In the genomic region with DNA sequence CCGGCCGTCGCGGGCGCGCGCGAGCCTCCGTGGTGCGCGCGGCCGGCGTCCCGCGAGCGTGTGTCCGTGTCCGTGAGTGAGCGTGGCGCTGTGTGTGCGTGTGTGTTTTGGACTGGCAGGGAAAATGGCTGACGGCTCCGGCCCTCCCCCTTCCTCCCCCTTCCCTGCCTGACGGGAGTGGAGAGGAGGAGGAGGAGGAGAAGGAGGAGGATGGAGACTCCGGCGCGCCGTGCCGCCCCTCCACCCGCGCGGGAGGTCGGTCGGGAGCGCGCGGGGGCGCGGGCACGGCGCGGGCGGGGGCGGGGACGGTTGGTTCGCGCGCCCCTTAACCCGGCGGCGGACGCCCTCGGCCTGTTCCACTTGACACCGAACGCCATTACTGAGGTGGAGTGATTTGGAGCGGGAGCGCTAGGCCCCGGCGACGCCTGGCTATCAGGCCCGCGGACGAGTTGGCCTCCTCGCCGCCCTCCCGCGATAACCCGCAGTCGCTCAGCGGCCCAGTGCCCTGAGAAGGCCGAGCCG, we compare ENCODE assay signal across 9 mouse cellular contexts. TPM values are rescaled to one million over a fixed set of nuclear protein-coding genes. Genes with fewer than 3 reads are reported as not detected.
DNase-seq lines count a peak whose midpoint lies in the region; ATAC-seq and TF ChIP-seq lines count a peak whose summit lies in the region.
"Had no signal": no experiment of that assay in that cellular context is flagged by ENCODE, and none has a peak within 500 bp of the region (broad histone marks: within the 10 kb centered on the region; RNA-seq: fewer than 3 reads in every experiment).

No protein-coding gene starts in this region.

- H3K9me3 ChIP-seq in embryonic facial prominence, embryonic 14.5 days (ENCODE audit: control insufficient read depth, low read length): no peaks in the 10 kb centered on the region
- no peaks in the 10 kb centered on the region for H3K9me3 ChIP-seq in midbrain, postnatal 0 days (ENCODE audit: low read length)

- no peak for TF ChIP-seq POLR2A in spleen, adult 2 months (IDR thresholded peaks at IDR 0.05; ENCODE audit: low read depth, low read length)

- H3K4me3 ChIP-seq in embryonic facial prominence, embryonic 14.5 days (ENCODE audit: low read depth, low read length): peak overlapping the region; percentile 70
- peak overlapping the region; percentile 65 for H3K4me3 ChIP-seq in midbrain, postnatal 0 days (ENCODE audit: low read depth, low read length)
- peak overlapping the region; percentile 98 for H3K4me3 ChIP-seq in spleen, adult 2 months (ENCODE audit: extremely low read depth, insufficient read depth, insufficient read length)

- 19% methylated on average over 11 of the region's 73 CpGs for WGBS in embryonic facial prominence, embryonic 14.5 days
- WGBS in midbrain, postnatal 0 days: 16% methylated on average over 38 of the region's 73 CpGs
- WGBS in spleen, adult 2 months: 32% methylated on average over 64 of the region's 73 CpGs

- no peaks in the 10 kb centered on the region; the same call in 1 of the 2 replicates for H3K36me3 ChIP-seq in embryonic facial prominence, embryonic 14.5 days (ENCODE audit: control insufficient read depth, insufficient read depth, low read length)
- H3K36me3 ChIP-seq in midbrain, postnatal 0 days (ENCODE audit: insufficient read depth, low read length): no peaks in the 10 kb centered on the region
- no peaks in the 10 kb centered on the region for H3K36me3 ChIP-seq in spleen, adult 2 months (ENCODE audit: control insufficient read depth, insufficient read depth, low read length)

- peaks cover 11% of the 10 kb centered on the region; the same call in 1 of the 2 replicates for H3K27me3 ChIP-seq in embryonic facial prominence, embryonic 14.5 days (replicated peaks; ENCODE audit: control insufficient read depth, insufficient read depth, low read length)
- H3K27me3 ChIP-seq in midbrain, postnatal 0 days (ENCODE audit: insufficient read depth, low read length): no peaks in the 10 kb centered on the region
- H3K27me3 ChIP-seq in spleen, adult 2 months (ENCODE audit: control insufficient read depth, insufficient read depth, low read length): no peaks in the 10 kb centered on the region
- H3K27me3 ChIP-seq: Patski had no signal

- peak overlapping the region; percentile 55 for H3K4me2 ChIP-seq in embryonic facial prominence, embryonic 14.5 days (ENCODE audit: low read depth, low read length)
- H3K4me2 ChIP-seq in midbrain, postnatal 0 days (ENCODE audit: low read depth, low read length, poor library complexity, severe bottlenecking): peak overlapping the region; percentile 44

- peak overlapping the region; percentile 94 for H3K27ac ChIP-seq in embryonic facial prominence, embryonic 14.5 days (replicated peaks; ENCODE audit: low read depth, low read length)
- peak overlapping the region; percentile 95 for H3K27ac ChIP-seq in midbrain, postnatal 0 days (ENCODE audit: low read depth, low read length)
- H3K27ac ChIP-seq in spleen, adult 2 months (ENCODE audit: insufficient read depth, low read length): peak overlapping the region; percentile 96

- TF ChIP-seq CTCF in midbrain, postnatal 0 days (IDR thresholded peaks at IDR 0.05): no peak
- no peak for TF ChIP-seq CTCF in spleen, adult 2 months (IDR thresholded peaks at IDR 0.05; ENCODE audit: extremely low read depth, insufficient read depth, insufficient read length, insufficient replicate concordance)

- H3K4me1 ChIP-seq in embryonic facial prominence, embryonic 14.5 days (ENCODE audit: control insufficient read depth, insufficient read depth, low read length): no peaks in the 10 kb centered on the region
- H3K4me1 ChIP-seq in midbrain, postnatal 0 days (ENCODE audit: insufficient read depth, low read length): no peaks in the 10 kb centered on the region
- H3K4me1 ChIP-seq in spleen, adult 2 months (ENCODE audit: control insufficient read depth, insufficient read depth, insufficient read length): no peaks in the 10 kb centered on the region

- DNase-seq in 3T3-L1 (ENCODE audit: low read depth, low spot score) (peak; percentile 55), liver (peak; percentile 82)
- DNase-seq in adrenal gland, postnatal 4 days (ENCODE audit: low spot score in 2 of 2): peak; percentile 39 to 42
- peak; percentile 76 for DNase-seq in embryonic facial prominence, embryonic 14.5 days (ENCODE audit: low spot score)
- peak; percentile 65 for DNase-seq in heart, adult 8-10 months (ENCODE audit: low spot score)
- peak; percentile 72 for DNase-seq in kidney, adult 9 months
- DNase-seq in midbrain, postnatal 0 days (ENCODE audit: low spot score): peak; percentile 72
- DNase-seq in spleen, adult 2 months (ENCODE audit: low read depth in 1 of 2, low spot score in 2 of 2): peak; percentile 15 to 30

- peak; percentile 13; the same call in 1 of the 2 replicates for ATAC-seq in embryonic facial prominence, embryonic 14.5 days (ENCODE audit: low read depth)
- peak; percentile 36 for ATAC-seq in midbrain, postnatal 0 days (ENCODE audit: low FRiP score)

- H3K9ac ChIP-seq in embryonic facial prominence, embryonic 14.5 days (ENCODE audit: low read depth, low read length): peak overlapping the region; percentile 88
- peak overlapping the region; percentile 81 for H3K9ac ChIP-seq in midbrain, postnatal 0 days (replicated peaks; ENCODE audit: low read length, poor library complexity, severe bottlenecking)

RNA-seq across cellular contexts. Expression of a gene that starts 1.2 kb away (rescaled TPM):
- 100 to 1,000 TPM; 150 to 172 TPM for total RNA-seq in adrenal gland, postnatal 4 days (2021)
- polyA plus RNA-seq in embryonic facial prominence, embryonic 14.5 days (2014; fragmentation: Nextera tagmentation; extraction: Ambion mirVana): 54.5 and 58.9 TPM in 2 replicates
- 100 to 1,000 TPM; 152 to 199 (median 183) TPM for total RNA-seq in heart, adult 8-10 months (2022)
- total RNA-seq in midbrain, postnatal 0 days (2014; rRNA removed): 289 and 395 TPM in 2 replicates
- 22.6 and 28.4 TPM in 2 replicates for polyA plus RNA-seq in midbrain, postnatal 0 days (2015; fragmentation: Nextera tagmentation; extraction: Ambion mirVana)
- 4.8 and 4.9 TPM in 2 replicates for polyA plus RNA-seq in spleen, adult 2 months (2012; rRNA removed)

Comparison
In these comparisons a context has a peak if more than half of its experiments do, and no peak if none do; other contexts are left out.
1. Peak in every context shown above with its lines: DNase-seq, ATAC-seq, H3K4me3 ChIP-seq and H3K27ac ChIP-seq.
2. DNase-seq: peak in every context shown above with its lines; median percentile 82 in liver; 76 in embryonic facial prominence, embryonic 14.5 days; 72 in kidney, adult 9 months; 72 in midbrain, postnatal 0 days; 65 in heart, adult 8-10 months; 55 in 3T3-L1; 40 in adrenal gland, postnatal 4 days; 22 in spleen, adult 2 months.